Mouse (Mus musculus): ENCODE data around the gene Nostrin. TPM values are rescaled to one million over a fixed set of nuclear protein-coding genes. Genes with fewer than 3 reads are reported as not detected.

Nostrin gene
- total and polyA plus RNA-seq, 3 experiments = 1.4 to 6.7 (median 5.9) TPM

GRCm38 (mm10) chr2:69140215-69140614 is 4.6 kb downstream of the Nostrin start:
- intact Hi-C loops (cut with DNase I) = no loop called here
- Histone ChIP-seq H3K36me3 (ENCODE audit: control insufficient read depth, insufficient read depth, low read length) (peaks cover 5% of the 10 kb centered on the region), H3K4me1 (ENCODE audit: control insufficient read depth, insufficient read depth, low read length) (peaks cover 10% of the 10 kb centered on the region), H3K9ac (ENCODE audit: low read depth, low read length) (no peak overlapping the region), H3K27me3 (ENCODE audit: control insufficient read depth, insufficient read depth, low read length) (no peaks in the 10 kb centered on the region), H3K27ac (no peak overlapping the region), H3K79me2 (replicated peaks; ENCODE audit: control insufficient read depth, insufficient read depth, low read length) (no peaks in the 10 kb centered on the region), H3K4me3 (no peak overlapping the region)
- WGBS = 66% methylated on average over 2 of the region's 2 CpGs
- no peak for DNase-seq
- no peak for TF ChIP-seq CTCF (IDR thresholded peaks at IDR 0.05)
- TF ChIP-seq EP300 (IDR thresholded peaks at IDR 0.05; ENCODE audit: insufficient read depth, low read depth, low read length) = no peak

DNA sequence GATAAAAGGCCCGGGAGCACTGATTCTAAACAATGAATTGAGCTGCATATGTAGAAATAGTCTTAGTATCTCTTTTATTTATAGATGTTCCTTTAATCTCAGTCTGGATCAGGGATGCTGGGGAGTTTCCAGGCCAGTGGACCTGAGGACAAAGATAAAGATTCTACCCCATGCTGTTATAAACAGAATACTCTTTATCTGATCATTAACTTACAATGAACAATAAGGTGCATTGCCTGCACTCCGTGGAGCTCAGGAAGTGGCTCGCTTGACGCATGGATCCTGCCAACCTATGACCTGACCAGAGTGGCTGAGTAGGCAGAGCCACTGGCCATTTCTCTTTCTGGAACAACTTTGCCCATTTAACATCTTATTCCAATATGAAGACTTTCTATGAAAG is 5.2 kb downstream of the Nostrin start:
- Histone ChIP-seq H3K4me3 (no peak overlapping the region), H3K79me2 (replicated peaks; ENCODE audit: control insufficient read depth, insufficient read depth, low read length) (no peaks in the 10 kb centered on the region), H3K27me3 (ENCODE audit: control insufficient read depth, insufficient read depth, low read length) (no peaks in the 10 kb centered on the region), H3K27ac (no peak overlapping the region), H3K36me3 (ENCODE audit: control insufficient read depth, insufficient read depth, low read length) (peaks cover 5% of the 10 kb centered on the region), H3K9ac (ENCODE audit: low read depth, low read length) (no peak overlapping the region), H3K4me1 (ENCODE audit: control insufficient read depth, insufficient read depth, low read length) (peaks cover 8% of the 10 kb centered on the region)
- WGBS = 44% methylated on average over 4 of the region's 4 CpGs
- TF ChIP-seq POLR2A (IDR thresholded peaks at IDR 0.05; ENCODE audit: insufficient read depth, low read depth, low read length) (no peak), EP300 (IDR thresholded peaks at IDR 0.05; ENCODE audit: insufficient read depth, low read depth, low read length) (no peak), CTCF (IDR thresholded peaks at IDR 0.05) (no peak)
- intact Hi-C loops (cut with DNase I) = no loop called here
- no peak for DNase-seq

DNA sequence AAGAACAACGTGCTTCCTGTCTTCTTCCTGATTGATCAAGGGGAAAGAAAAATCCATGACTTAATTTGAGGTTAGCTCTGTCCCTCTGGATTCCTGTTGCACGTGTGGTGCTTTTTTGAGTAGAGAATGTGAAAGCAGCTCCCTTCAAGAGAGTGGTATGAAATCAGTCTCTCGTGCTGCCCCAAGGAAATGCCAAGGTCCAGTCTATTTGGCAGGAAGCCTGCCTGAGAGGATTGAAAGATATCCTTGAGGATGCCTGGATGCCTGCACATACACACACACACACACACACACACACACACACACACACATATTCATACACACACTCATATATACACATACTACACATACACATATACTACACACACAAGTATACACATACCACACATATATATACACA is 13.1 kb downstream of the Nostrin start:
- Histone ChIP-seq H3K36me3 (ENCODE audit: control insufficient read depth, insufficient read depth, low read length) (peaks cover 11% of the 10 kb centered on the region), H3K9ac (ENCODE audit: low read depth, low read length) (no peak overlapping the region), H3K79me2 (replicated peaks; ENCODE audit: control insufficient read depth, insufficient read depth, low read length) (no peaks in the 10 kb centered on the region; the same call in 1 of the 2 replicates), H3K27ac (no peak overlapping the region), H3K27me3 (ENCODE audit: control insufficient read depth, insufficient read depth, low read length) (no peaks in the 10 kb centered on the region), H3K4me1 (ENCODE audit: control insufficient read depth, insufficient read depth, low read length) (peaks cover 6% of the 10 kb centered on the region), H3K4me3 (no peak overlapping the region)
- TF ChIP-seq EP300 (IDR thresholded peaks at IDR 0.05; ENCODE audit: insufficient read depth, low read depth, low read length) (no peak), POLR2A (IDR thresholded peaks at IDR 0.05; ENCODE audit: insufficient read depth, low read depth, low read length) (no peak), CTCF (IDR thresholded peaks at IDR 0.05) (no peak)
- no peak for DNase-seq
- intact Hi-C loops (cut with DNase I) = no loop called here
- 34% methylated on average over 3 of the region's 3 CpGs for WGBS

DNA sequence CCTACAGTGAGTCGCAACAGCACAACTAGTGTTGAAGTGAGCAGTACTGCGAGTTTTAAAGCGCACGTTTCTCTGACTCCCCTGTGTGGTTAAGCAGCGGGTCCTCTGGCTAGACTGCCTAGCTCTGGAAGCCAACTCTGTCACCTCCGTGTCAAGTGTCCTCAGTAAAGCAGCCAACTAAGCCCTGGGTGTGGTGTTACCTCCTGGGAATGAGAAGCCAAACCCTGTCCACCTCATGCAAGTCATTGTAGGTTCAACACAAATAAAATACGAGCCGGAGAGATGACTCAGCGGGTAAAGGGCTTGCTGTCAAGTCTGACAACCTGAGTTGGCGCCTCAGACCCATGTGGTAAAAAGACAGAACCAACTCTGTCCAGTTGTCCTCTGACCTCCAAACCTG is 13.6 kb downstream of the Nostrin start:
- WGBS = 51% methylated on average over 10 of the region's 10 CpGs
- Histone ChIP-seq H3K79me2 (replicated peaks; ENCODE audit: control insufficient read depth, insufficient read depth, low read length) (no peaks in the 10 kb centered on the region; the same call in 1 of the 2 replicates), H3K27me3 (ENCODE audit: control insufficient read depth, insufficient read depth, low read length) (no peaks in the 10 kb centered on the region), H3K9ac (ENCODE audit: low read depth, low read length) (no peak overlapping the region), H3K36me3 (ENCODE audit: control insufficient read depth, insufficient read depth, low read length) (peaks cover 11% of the 10 kb centered on the region), H3K4me3 (no peak overlapping the region), H3K27ac (no peak overlapping the region), H3K4me1 (ENCODE audit: control insufficient read depth, insufficient read depth, low read length) (peaks cover 6% of the 10 kb centered on the region)
- intact Hi-C loops (cut with DNase I) = no loop called here
- peak; percentile 34 to 38 for DNase-seq
- TF ChIP-seq CTCF (IDR thresholded peaks at IDR 0.05) (no peak), POLR2A (IDR thresholded peaks at IDR 0.05; ENCODE audit: insufficient read depth, low read depth, low read length) (no peak), EP300 (IDR thresholded peaks at IDR 0.05; ENCODE audit: insufficient read depth, low read depth, low read length) (no peak)

- Histone ChIP-seq H3K27ac (no peak overlapping the region), H3K4me3 (no peak overlapping the region), H3K27me3 (ENCODE audit: control insufficient read depth, insufficient read depth, low read length) (no peaks in the 10 kb centered on the region), H3K9ac (ENCODE audit: low read depth, low read length) (no peak overlapping the region), H3K36me3 (ENCODE audit: control insufficient read depth, insufficient read depth, low read length) (peaks cover 11% of the 10 kb centered on the region), H3K4me1 (ENCODE audit: control insufficient read depth, insufficient read depth, low read length) (peaks cover 6% of the 10 kb centered on the region), H3K79me2 (replicated peaks; ENCODE audit: control insufficient read depth, insufficient read depth, low read length) (no peaks in the 10 kb centered on the region; the same call in 1 of the 2 replicates)
- WGBS = 77% methylated on average over 5 of the region's 5 CpGs
- intact Hi-C loops (cut with DNase I) = loop anchor here (5.0 kb wide), 1 partner anchor 39 kb away; no protein-coding TSS in a partner anchor
- no peak for DNase-seq
- TF ChIP-seq EP300 (IDR thresholded peaks at IDR 0.05; ENCODE audit: insufficient read depth, low read depth, low read length) (no peak), CTCF (IDR thresholded peaks at IDR 0.05) (no peak), POLR2A (IDR thresholded peaks at IDR 0.05; ENCODE audit: insufficient read depth, low read depth, low read length) (no peak)
Measured at GRCm38 (mm10) chr2:69150841-69151240, 15.2 kb downstream of the Nostrin start.

- intact Hi-C loops (cut with DNase I) = no loop called here
- no peak for DNase-seq
- H3K79me2 ChIP-seq (replicated peaks; ENCODE audit: control insufficient read depth, insufficient read depth, low read length) = no peaks in the 10 kb centered on the region
- H3K4me3 ChIP-seq = no peak overlapping the region
- no peaks in the 10 kb centered on the region for H3K27me3 ChIP-seq (ENCODE audit: control insufficient read depth, insufficient read depth, low read length)
- H3K27ac ChIP-seq = no peak overlapping the region
- TF ChIP-seq CTCF (IDR thresholded peaks at IDR 0.05) (no peak), EP300 (IDR thresholded peaks at IDR 0.05; ENCODE audit: insufficient read depth, low read depth, low read length) (no peak), POLR2A (IDR thresholded peaks at IDR 0.05; ENCODE audit: insufficient read depth, low read depth, low read length) (no peak)
- H3K36me3 ChIP-seq (ENCODE audit: control insufficient read depth, insufficient read depth, low read length) = no peaks in the 10 kb centered on the region; the same call in 1 of the 2 replicates
- no peak overlapping the region for H3K9ac ChIP-seq (ENCODE audit: low read depth, low read length)
- WGBS = 81% methylated on average over 3 of the region's 3 CpGs
- H3K4me1 ChIP-seq (ENCODE audit: control insufficient read depth, insufficient read depth, low read length) = no peaks in the 10 kb centered on the region
Measured at GRCm38 (mm10) chr2:69155861-69156260, 20.3 kb downstream of the Nostrin start.

Data from heart, adult 2 months (tissue).